Mouse (Mus musculus) lung, embryonic 14.5 days (tissue): ENCODE results near the gene Polr3b. TPM values are rescaled to one million over a fixed set of nuclear protein-coding genes. Genes with fewer than 3 reads are reported as not detected.

Source experiments
- ATAC-seq: fragments of 200-750 bp; cut with Nextera tagmentation; 2 replicates; pipeline ENCODE4 v1.8.0; 2017; ENCODE audit warnings: mild to moderate bottlenecking, moderate TSS enrichment, moderate library complexity; ENCODE audit not compliant: insufficient read depth
- DNase-seq: peaks from one replicate; pipeline ENCODE4 v3.0.0-alpha.2; 2015
- H3K27ac ChIP-seq: fragments of 300-500 bp; sonication (generic); 2 replicates; pipeline ENCODE4 v1.5.1; 2014; ENCODE audit warnings: low read depth, mild to moderate bottlenecking, moderate library complexity
- H3K27me3 ChIP-seq: fragments of 300-500 bp; sonication (generic); 2 replicates; pipeline ENCODE4 v1.6.1; 2014; ENCODE audit warnings: low read length, control low read depth; ENCODE audit not compliant: insufficient read depth
- H3K36me3 ChIP-seq: fragments of 300-500 bp; sonication (generic); 2 replicates; pipeline ENCODE4 v1.6.1; 2014; ENCODE audit warnings: control low read depth; ENCODE audit not compliant: insufficient read depth
- H3K4me1 ChIP-seq: fragments of 300-500 bp; sonication (generic); 2 replicates; pipeline ENCODE4 v1.6.1; 2014; ENCODE audit warnings: antibody characterized with exemption, control low read depth; ENCODE audit not compliant: insufficient read depth
- H3K4me2 ChIP-seq: fragments of 300-500 bp; sonication (generic); 2 replicates; pipeline ENCODE4 v1.6.1; 2014; ENCODE audit warnings: mild to moderate bottlenecking
- H3K4me3 ChIP-seq: fragments of 300-500 bp; sonication (generic); 2 replicates; pipeline ENCODE4 v1.5.1; 2014; ENCODE audit warnings: low read depth, low read length
- H3K9ac ChIP-seq: fragments of 300-500 bp; sonication (generic); 2 replicates; pipeline ENCODE4 v1.6.1; 2014
- H3K9me3 ChIP-seq: fragments of 300-500 bp; sonication (generic); 2 replicates; pipeline ENCODE4 v1.6.1; 2016; ENCODE audit warnings: low read depth, low read length, control low read depth
- CTCF ChIP-seq: IDR thresholded peaks from 2 replicates; pipeline ENCODE4 v1.5.1; 2016; ENCODE audit warnings: antibody characterized with exemption, low read depth
- WGBS: fragments of 180-500 bp; shearing (Covaris S2); extraction: QIAGEN DNeasy Blood & Tissue Kit; methylation state at CpG from one replicate; pipeline ENCODE4 v1.1.7; 2014; 5-methylcytosine and 5-hydroxymethylcytosine counted together
- polyA plus RNA-seq: library from polyadenylated mRNA; unstranded; fragments of >200 nt; fragmentation: Nextera tagmentation; extraction: Ambion mirVana; gene quantifications from 2 replicates; pipeline ENCODE4 v1.2.1, GENCODE M21; 2014

The Polr3b gene
- polyA plus RNA-seq, 1 experiment from 2014 or later = 16.4 TPM

DNA sequence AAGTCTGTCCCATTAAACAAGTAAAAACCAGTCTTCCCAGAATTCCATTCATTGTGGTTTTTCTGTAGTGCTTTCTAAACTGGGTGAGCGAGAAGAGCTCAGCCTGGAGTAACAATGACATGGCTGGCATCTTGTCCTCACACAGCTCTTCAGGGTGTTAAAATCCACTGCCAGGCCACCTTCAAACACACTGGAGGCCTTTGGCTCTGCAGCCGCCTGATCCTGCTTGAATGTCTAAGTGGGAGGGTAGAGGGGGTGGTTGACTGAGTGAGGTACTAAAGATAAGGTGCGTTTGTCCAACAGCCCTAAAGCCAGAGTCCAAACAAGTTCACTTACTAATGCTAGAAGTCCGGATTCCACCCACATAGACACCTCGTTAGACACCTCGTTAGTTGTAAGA, 85.1 kb downstream of the Polr3b start:
- 35% methylated on average over 6 of the region's 6 CpGs for WGBS
- H3K9me3 ChIP-seq = no peaks in the 10 kb centered on the region
- H3K27ac ChIP-seq = peak overlapping the region; percentile 43; the same call in 1 of the 2 replicates
- H3K4me2 ChIP-seq = no peak overlapping the region
- H3K36me3 ChIP-seq = peaks cover 10% of the 10 kb centered on the region
- H3K9ac ChIP-seq = no peak overlapping the region
- no peaks in the 10 kb centered on the region for H3K4me1 ChIP-seq
- DNase-seq = peak; percentile 47
- TF ChIP-seq CTCF = no peak
- peak; percentile 63; the same call in 1 of the 2 replicates for ATAC-seq
- H3K27me3 ChIP-seq = no peaks in the 10 kb centered on the region
- no peak overlapping the region for H3K4me3 ChIP-seq

DNA sequence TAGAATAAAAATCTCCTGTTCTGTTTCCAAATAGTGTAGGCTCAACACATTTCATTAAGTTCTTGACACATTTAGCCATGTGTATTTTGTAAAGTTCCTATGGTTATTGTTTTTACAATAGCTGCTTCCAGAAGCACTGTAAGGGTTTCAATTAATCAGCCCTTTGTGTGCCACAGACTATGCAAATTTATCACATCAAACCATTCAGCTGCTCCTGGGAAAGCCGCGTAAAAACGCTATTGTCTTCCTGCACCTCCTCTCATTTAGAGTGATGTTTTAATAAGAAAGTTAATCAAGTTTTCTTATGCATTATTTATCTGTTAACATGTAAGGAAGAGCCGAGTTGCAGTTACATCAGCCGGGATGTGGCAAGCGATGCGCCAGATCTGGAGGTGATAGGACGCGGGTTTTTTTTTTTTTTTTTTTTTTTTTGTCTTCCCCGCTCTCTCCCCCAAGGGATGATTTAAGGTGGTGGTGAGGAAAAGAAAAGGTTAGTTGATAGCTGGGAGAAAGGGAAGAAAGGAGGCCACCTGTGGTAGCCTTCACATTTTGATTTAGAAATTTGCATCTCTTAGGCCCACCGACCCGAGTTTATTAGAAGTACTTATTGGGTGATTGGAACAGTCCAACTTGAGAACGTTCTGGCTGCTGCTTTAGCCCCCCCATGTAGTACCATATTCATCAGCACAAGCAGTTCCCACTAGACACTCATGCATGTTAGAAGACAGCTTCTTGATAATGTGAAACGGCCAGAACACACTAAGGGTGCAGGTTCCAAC, 85.8 kb downstream of the Polr3b start:
- TF ChIP-seq CTCF = no peak
- no peak for ATAC-seq
- DNase-seq = no peak
- no peak overlapping the region for H3K9ac ChIP-seq
- no peak overlapping the region for H3K27ac ChIP-seq
- H3K36me3 ChIP-seq = peaks cover 7% of the 10 kb centered on the region; the same call in 1 of the 2 replicates
- no peaks in the 10 kb centered on the region for H3K4me1 ChIP-seq
- H3K4me2 ChIP-seq = no peak overlapping the region
- no peak overlapping the region for H3K4me3 ChIP-seq
- no peaks in the 10 kb centered on the region for H3K9me3 ChIP-seq
- no peaks in the 10 kb centered on the region for H3K27me3 ChIP-seq
- WGBS = 59% methylated on average over 14 of the region's 14 CpGs

DNA sequence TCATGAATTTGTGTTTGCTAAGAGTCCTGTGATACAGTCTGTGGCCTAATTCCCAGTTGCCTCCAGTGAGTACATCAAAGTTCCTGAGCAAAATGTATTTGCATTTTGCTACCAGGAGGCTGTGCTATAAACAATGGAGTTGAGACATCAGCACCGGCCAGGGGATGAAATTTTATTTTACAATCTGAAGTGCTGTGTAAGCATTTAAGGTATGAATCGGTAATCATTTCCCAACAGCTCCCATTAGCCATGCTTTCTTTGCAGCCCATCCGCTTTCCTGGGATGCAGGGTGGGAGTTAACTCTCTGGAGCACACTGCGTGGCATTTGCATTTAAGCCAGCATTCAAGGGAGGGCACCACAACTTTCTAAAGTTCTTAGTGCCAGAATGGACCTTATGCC, 88.1 kb downstream of the Polr3b start:
- Histone ChIP-seq H3K4me1 (no peaks in the 10 kb centered on the region), H3K9ac (no peak overlapping the region), H3K27me3 (no peaks in the 10 kb centered on the region), H3K27ac (no peak overlapping the region), H3K36me3 (peaks cover 22% of the 10 kb centered on the region), H3K4me3 (no peak overlapping the region), H3K4me2 (no peak overlapping the region), H3K9me3 (no peaks in the 10 kb centered on the region)
- ATAC-seq (no peak), DNase-seq (peak; percentile 40)
- TF ChIP-seq CTCF = peak; percentile 41; the same call in 1 of the 2 replicates
- 37% methylated on average over 4 of the region's 4 CpGs for WGBS

DNA sequence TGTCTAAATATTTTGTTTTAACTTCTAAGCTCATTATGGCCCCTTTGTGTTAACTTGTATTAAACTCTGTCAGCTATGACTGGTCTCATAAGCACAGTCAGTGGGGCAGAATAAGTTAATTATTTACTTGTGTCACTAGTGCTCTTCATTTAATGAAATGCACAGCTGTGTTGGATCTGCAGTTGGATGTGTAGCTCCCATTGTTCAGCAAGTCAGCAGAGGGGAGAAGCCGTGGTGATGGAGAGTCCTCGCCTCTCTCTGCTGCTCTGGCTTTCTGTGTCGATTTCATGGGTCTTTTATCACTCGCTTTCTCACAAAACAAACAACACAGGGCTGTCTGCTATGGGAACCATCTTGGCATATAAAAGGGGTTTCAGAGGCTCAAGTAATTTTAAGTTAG, 88.7 kb downstream of the Polr3b start:
- H3K4me2 ChIP-seq = no peak overlapping the region
- peaks cover 20% of the 10 kb centered on the region for H3K36me3 ChIP-seq
- H3K27me3 ChIP-seq = no peaks in the 10 kb centered on the region
- DNase-seq (no peak), ATAC-seq (no peak)
- no peak for TF ChIP-seq CTCF
- H3K4me3 ChIP-seq = no peak overlapping the region
- no peak overlapping the region for H3K27ac ChIP-seq
- no peak overlapping the region for H3K9ac ChIP-seq
- H3K9me3 ChIP-seq = no peaks in the 10 kb centered on the region
- H3K4me1 ChIP-seq = no peaks in the 10 kb centered on the region
- WGBS = 36% methylated on average over 4 of the region's 4 CpGs

DNA sequence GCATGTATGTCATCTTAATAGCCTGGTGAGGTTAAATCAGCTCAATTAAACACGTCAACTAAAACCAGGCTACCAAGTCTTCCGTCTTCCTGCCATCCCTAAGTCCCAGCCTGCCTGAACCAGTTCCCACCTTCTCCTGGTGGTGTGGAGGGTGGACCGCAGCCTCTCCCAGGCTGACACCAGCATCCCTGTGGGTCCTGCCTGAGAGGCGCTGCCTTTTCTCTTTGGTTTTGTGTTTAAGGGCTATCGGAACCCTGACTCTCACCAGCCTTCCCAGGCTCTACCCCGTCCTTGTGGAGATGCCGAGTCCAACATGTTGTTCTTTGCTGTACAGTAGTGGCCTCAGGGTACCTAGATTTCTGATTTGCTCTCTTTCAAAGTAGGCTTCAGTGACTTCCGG, 89.4 kb downstream of the Polr3b start:
- no peak for ATAC-seq
- Histone ChIP-seq H3K4me3 (no peak overlapping the region), H3K4me1 (no peaks in the 10 kb centered on the region), H3K27me3 (no peaks in the 10 kb centered on the region), H3K9me3 (no peaks in the 10 kb centered on the region), H3K27ac (peak overlapping the region; percentile 12; the same call in 1 of the 2 replicates), H3K4me2 (no peak overlapping the region), H3K36me3 (peaks cover 20% of the 10 kb centered on the region), H3K9ac (no peak overlapping the region)
- WGBS = 77% methylated on average over 8 of the region's 8 CpGs
- DNase-seq = no peak
- TF ChIP-seq CTCF = no peak

DNA sequence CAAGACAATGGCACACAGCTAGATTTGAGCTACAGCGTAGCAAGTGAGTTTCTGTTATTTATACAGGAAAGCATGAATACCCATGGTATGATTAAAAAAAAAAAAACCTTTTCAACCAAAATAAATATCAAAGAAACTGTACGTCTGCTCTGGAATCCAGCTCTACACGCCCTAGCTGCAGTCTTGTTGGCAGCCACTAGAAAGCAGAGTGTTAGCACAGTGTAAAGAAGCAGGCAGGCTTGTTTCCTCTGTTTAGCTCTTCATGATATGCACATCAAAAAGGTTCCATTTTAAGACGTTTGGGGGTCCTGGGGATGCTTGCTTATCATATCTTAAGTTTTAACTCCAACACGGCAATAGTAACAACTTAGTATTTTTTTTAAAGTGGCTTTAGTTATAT, 89.8 kb downstream of the Polr3b start:
- no peaks in the 10 kb centered on the region for H3K4me1 ChIP-seq
- H3K4me3 ChIP-seq = no peak overlapping the region
- peaks cover 20% of the 10 kb centered on the region for H3K36me3 ChIP-seq
- H3K4me2 ChIP-seq = no peak overlapping the region
- ATAC-seq = no peak
- peak; percentile 28 for DNase-seq
- peak; percentile 36; the same call in 1 of the 2 replicates for TF ChIP-seq CTCF
- H3K9me3 ChIP-seq = no peaks in the 10 kb centered on the region
- no peaks in the 10 kb centered on the region for H3K27me3 ChIP-seq
- no peak overlapping the region for H3K9ac ChIP-seq
- 58% methylated on average over 5 of the region's 5 CpGs for WGBS
- H3K27ac ChIP-seq = peak overlapping the region; percentile 12; the same call in 1 of the 2 replicates

DNA sequence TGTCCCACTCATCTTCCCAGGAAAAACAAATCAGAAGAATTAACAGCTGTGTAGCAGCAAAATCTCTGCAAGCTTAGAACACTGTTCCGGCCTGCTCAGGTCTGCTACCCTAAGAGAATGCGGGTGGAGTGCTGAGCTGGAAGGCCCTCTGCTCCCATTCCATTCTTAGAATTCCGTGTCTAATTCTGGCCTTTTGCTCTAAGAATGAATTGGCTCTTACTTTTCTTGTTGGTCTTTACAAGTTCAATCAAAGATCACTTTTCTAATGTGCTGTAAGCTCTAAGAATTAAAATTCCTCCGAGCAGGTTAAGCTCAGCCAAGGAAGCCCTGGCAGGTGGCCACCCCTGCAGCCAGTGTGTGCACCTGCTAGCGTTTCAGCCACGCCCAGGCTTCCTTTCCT, 90.4 kb downstream of the Polr3b start:
- no peak for TF ChIP-seq CTCF
- DNase-seq (peak; percentile 17), ATAC-seq (no peak)
- WGBS = 70% methylated on average over 6 of the region's 6 CpGs
- Histone ChIP-seq H3K27ac (peak overlapping the region; percentile 12; the same call in 1 of the 2 replicates), H3K4me3 (no peak overlapping the region), H3K9ac (no peak overlapping the region), H3K4me2 (no peak overlapping the region), H3K27me3 (no peaks in the 10 kb centered on the region), H3K4me1 (no peaks in the 10 kb centered on the region), H3K36me3 (peaks cover 20% of the 10 kb centered on the region), H3K9me3 (no peaks in the 10 kb centered on the region)
